Mouse (Mus musculus) olfactory bulb, adult 2 months (tissue): ENCODE measurements at regions not wholly inside any gene's neighbourhood (a gene's known extent, or its start where the extent isn't known, plus 50 kb on each side); places are given as distances from the start of the nearest gene placed in this dataset.

Experiments used
- H3K27ac ChIP-seq: fragments of 200-500 bp; 2 replicates; pipeline ENCODE4 v1.5.1; 2012; ENCODE audit warnings: low read depth, low read length; ENCODE audit not compliant: insufficient read depth
- H3K4me1 ChIP-seq: fragments of 200-500 bp; 2 replicates; pipeline ENCODE4 v1.6.1; 2012; ENCODE audit warnings: low read length; ENCODE audit not compliant: control insufficient read depth, insufficient read depth
- H3K4me3 ChIP-seq: fragments of 200-500 bp; 2 replicates; pipeline ENCODE4 v1.5.1; 2012; ENCODE audit warnings: mild to moderate bottlenecking, low read depth, low read length, moderate library complexity; ENCODE audit not compliant: insufficient read depth
- CTCF ChIP-seq: fragments of 200-500 bp; IDR thresholded peaks from 2 replicates; pipeline ENCODE4 v1.5.1; 2012; ENCODE audit warnings: low read depth, mild to moderate bottlenecking, low read length, moderate library complexity; ENCODE audit not compliant: insufficient read depth
- POLR2A ChIP-seq: fragments of 200-500 bp; IDR thresholded peaks from 2 replicates; pipeline ENCODE4 v1.6.1; 2012; ENCODE audit warnings: mild to moderate bottlenecking, low read depth, low read length, moderate library complexity; ENCODE audit not compliant: insufficient read depth
- WGBS: fragments of 180-500 bp; shearing (Covaris S2); methylation state at CpG from one replicate; pipeline ENCODE4 v1.1.7; 2018; 5-methylcytosine and 5-hydroxymethylcytosine counted together

DNA sequence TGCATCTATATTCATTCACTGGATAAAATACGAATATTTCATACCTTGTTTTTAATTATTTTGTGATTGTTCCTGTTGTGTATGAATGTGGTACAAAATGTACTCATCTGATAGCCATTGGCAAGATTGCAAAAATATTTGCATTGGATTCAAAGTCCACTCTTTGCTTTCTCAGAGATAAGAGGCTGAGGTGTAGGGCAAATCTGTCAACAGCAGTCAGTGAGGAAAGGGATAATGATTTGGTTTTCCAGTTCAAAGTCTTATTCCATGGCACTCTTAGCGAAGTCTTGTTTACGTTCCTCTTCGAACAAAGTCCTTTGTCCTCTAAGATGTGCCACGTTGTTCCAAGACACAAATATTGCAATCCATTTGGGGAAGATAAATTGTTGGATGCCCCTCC lies 70.5 kb upstream of the Pdk4 start:
- no peak overlapping the region for H3K4me3 ChIP-seq
- TF ChIP-seq POLR2A (no peak), CTCF (no peak)
- 91% methylated on average over 5 of the region's 5 CpGs for WGBS
- H3K27ac ChIP-seq: no peak overlapping the region
- H3K4me1 ChIP-seq: no peaks in the 10 kb centered on the region

DNA sequence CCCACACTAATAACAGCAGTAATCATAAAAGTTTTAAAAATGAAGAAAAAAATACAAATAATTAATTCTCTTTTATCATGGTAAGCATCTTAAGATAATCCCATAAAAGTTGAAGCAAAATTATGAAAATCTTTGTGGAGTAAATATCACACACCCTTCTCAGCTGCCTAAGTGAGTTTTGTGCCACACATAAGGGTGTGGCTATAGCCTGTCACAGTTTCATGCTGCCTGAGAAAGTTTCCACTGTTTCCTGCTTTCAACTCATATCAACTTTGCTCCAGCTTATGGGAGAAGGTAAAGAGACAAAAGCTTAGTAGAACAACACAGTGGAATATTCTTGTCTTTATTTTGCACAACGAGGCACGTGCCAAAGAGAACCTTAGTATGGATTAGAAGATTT lies 68.9 kb upstream of the Pdk4 start:
- no peak overlapping the region for H3K27ac ChIP-seq
- no peak overlapping the region for H3K4me3 ChIP-seq
- TF ChIP-seq POLR2A: no peak
- TF ChIP-seq CTCF: no peak
- H3K4me1 ChIP-seq: no peaks in the 10 kb centered on the region
- whole genome bisulfite sequencing: 85% methylated on average over 2 of the region's 2 CpGs

DNA sequence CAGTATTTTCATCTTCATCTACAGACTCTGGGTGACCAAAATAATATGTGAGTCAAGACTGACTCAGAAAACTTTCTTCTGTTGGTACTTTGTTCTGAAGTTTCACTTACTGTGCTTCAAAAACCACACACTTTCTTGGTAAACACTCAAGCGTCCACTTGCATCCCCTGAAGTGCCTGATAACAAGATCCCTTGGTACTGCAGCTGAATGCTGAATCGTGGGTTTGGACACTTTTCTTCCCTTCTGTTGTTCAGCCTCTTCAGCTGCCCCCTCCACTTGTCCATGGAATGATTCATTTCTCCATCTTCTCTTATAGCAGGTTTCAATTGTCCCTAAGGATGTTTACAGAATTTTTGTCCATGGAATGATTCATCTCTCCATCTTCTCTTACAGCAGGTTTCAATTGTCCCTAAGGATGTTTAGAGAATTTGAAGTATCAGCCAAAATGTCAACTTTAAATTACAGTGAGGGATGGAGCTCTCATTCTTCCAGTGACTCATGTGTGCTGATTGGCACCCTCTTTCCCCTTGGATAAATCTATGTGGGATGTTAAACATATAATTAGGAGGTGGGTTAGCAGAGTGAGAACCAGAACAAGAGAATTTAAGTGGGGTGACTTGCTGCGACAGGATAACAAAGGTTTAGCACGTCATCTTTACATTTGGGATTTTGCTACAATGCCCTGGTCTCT lies 57.7 kb upstream of the Pdk4 start:
- WGBS: 46% methylated on average over 4 of the region's 4 CpGs
- Histone ChIP-seq H3K4me3 (no peak overlapping the region), H3K27ac (no peak overlapping the region), H3K4me1 (no peaks in the 10 kb centered on the region)
- TF ChIP-seq CTCF (no peak), POLR2A (no peak)

DNA sequence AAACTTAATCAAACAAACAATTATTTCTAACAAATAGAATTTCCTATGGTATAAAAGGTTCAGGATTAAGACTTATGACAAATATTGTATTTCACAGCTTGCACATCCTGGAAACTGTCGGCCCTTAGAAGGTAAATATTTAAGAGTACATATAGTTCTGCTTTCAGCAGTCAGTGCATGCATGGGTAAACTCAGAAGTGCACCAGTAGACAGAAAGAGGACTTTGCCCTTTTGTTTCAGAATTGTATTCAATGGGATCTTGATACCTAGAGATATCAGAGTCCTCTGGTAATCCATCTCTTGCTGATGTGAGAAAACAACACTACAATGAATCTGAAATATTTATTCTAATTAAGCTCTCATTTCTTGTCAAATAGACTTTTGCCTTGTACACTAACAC lies 54.0 kb upstream of the Pdk4 start:
- 96% methylated on average over 1 of the region's 1 CpGs for WGBS
- no peak overlapping the region for H3K27ac ChIP-seq
- no peak overlapping the region for H3K4me3 ChIP-seq
- no peaks in the 10 kb centered on the region for H3K4me1 ChIP-seq
- TF ChIP-seq CTCF (no peak), POLR2A (no peak)
